Mouse (Mus musculus): Measurements from ENCODE around the gene Pogz.
A peak's percentile ranks its signal among the peaks of the same experiment; 100 is the strongest.

DNA sequence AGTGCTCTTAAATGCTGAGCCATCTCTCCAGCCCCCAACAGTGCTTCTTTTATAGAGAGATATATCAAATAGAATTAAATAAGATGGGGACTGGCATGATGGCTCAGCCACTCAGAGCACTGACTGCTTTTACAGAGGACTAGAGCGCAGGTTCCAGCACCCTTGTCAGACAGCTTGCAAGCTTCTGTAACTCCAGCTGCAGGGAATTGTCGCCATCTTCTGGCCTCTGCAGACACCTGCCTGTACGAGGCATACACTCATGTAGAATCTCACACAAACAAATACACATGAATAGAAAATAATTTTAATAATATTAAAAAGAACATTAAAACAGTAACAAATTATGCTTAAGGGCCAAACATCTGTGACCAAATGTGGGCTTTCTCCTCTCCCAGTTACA lies 13.3 kb upstream of the Pogz start:
- TF ChIP-seq CTCF (conservative IDR thresholded peaks at IDR 0.05; ENCODE audit: low read length) (peak; percentile 46), POU5F1 (IDR thresholded peaks at IDR 0.05; ENCODE audit: borderline replicate concordance, low read length) (no peak), NANOG (IDR thresholded peaks at IDR 0.05; ENCODE audit: borderline replicate concordance, low read length) (no peak)
